Mouse (Mus musculus): ENCODE measurements at regions not wholly inside any gene's neighbourhood (a gene's known extent, or its start where the extent isn't known, plus 50 kb on each side); places are given as distances from the start of the nearest gene placed in this dataset.

DNA sequence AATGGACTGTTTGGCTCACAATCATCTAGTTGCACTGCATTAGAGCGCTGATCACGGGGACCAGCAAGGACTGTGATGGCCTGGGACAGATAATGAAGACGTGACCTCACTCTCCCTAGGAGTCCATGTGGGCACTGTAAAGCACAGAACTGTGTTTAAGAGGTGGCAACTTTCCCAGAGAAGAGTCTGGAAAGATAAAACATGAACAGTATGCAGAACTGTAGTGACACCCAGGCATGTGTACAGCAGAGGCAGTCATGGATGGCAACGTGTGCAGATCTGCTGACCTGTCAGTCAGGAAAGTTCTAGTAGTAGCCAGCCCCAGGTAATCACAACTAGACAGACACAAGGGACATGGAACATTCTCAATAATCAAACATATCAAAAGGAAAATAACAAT lies 63.8 kb upstream of the Peli1 start:
- Histone ChIP-seq H3K27ac (replicated peaks; ENCODE audit: low read depth, low read length) (no peak overlapping the region), H3K9ac (ENCODE audit: low read depth, low read length, severe bottlenecking) (no peak overlapping the region), H3K4me3 (replicated peaks; ENCODE audit: low read length) (no peak overlapping the region), H3K4me2 (replicated peaks; ENCODE audit: low read depth, low read length, severe bottlenecking) (no peak overlapping the region), H3K9me3 (ENCODE audit: control insufficient read depth, low read length) (no peaks in the 10 kb centered on the region), H3K36me3 (ENCODE audit: control insufficient read depth, insufficient read depth, low read length) (no peaks in the 10 kb centered on the region), H3K27me3 (ENCODE audit: control insufficient read depth, insufficient read depth, low read length) (no peaks in the 10 kb centered on the region), H3K4me1 (ENCODE audit: control insufficient read depth, insufficient read depth, low read length) (no peaks in the 10 kb centered on the region)
- ATAC-seq (ENCODE audit: low FRiP score, low read depth) (no peak), DNase-seq (ENCODE audit: low spot score) (no peak)
- WGBS = 87% methylated on average over 4 of the region's 4 CpGs
- no peak for TF ChIP-seq POLR2A (IDR thresholded peaks at IDR 0.05; ENCODE audit: borderline replicate concordance, extremely low read depth, insufficient read depth, insufficient read length)

- Histone ChIP-seq H3K36me3 (ENCODE audit: control insufficient read depth, insufficient read depth, low read length) (no peaks in the 10 kb centered on the region), H3K27ac (replicated peaks; ENCODE audit: low read depth, low read length) (no peak overlapping the region), H3K4me3 (replicated peaks; ENCODE audit: low read length) (no peak overlapping the region), H3K4me1 (ENCODE audit: control insufficient read depth, insufficient read depth, low read length) (peaks cover 6% of the 10 kb centered on the region), H3K4me2 (replicated peaks; ENCODE audit: low read depth, low read length, severe bottlenecking) (no peak overlapping the region), H3K9me3 (ENCODE audit: control insufficient read depth, low read length) (no peaks in the 10 kb centered on the region), H3K9ac (ENCODE audit: low read depth, low read length, severe bottlenecking) (no peak overlapping the region), H3K27me3 (ENCODE audit: control insufficient read depth, insufficient read depth, low read length) (no peaks in the 10 kb centered on the region)
- WGBS = 91% methylated on average over 6 of the region's 6 CpGs
- no peak for DNase-seq (ENCODE audit: low spot score)
- ATAC-seq (ENCODE audit: low FRiP score, low read depth) = no peak
- no peak for TF ChIP-seq POLR2A (IDR thresholded peaks at IDR 0.05; ENCODE audit: borderline replicate concordance, extremely low read depth, insufficient read depth, insufficient read length)
These were observed 60.7 kb upstream of the Peli1 start for GRCm38 (mm10) chr11:21030362-21030761.

DNA sequence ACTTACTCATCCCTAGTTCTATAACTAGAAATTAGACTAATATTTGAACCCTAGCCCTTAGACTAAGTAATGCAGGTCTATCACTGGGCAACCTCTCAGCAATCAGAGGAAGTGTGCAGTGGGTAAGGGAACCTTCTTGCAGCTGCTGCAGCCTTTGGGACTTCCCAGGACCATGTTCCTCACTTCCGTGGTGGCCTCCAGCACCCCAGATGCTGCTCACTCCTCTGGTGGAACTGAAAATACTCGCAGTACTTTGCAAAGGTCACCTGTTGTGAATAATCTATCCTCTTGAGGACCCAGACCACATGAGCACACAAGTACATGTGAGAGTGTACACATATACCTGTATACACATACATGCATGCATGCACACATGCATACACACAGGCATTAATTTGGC lies 59.3 kb upstream of the Peli1 start:
- Histone ChIP-seq H3K4me3 (replicated peaks; ENCODE audit: low read length) (no peak overlapping the region), H3K27me3 (ENCODE audit: control insufficient read depth, insufficient read depth, low read length) (no peaks in the 10 kb centered on the region), H3K4me1 (ENCODE audit: control insufficient read depth, insufficient read depth, low read length) (peaks cover 6% of the 10 kb centered on the region), H3K4me2 (replicated peaks; ENCODE audit: low read depth, low read length, severe bottlenecking) (no peak overlapping the region), H3K36me3 (ENCODE audit: control insufficient read depth, insufficient read depth, low read length) (no peaks in the 10 kb centered on the region), H3K9me3 (ENCODE audit: control insufficient read depth, low read length) (no peaks in the 10 kb centered on the region), H3K27ac (replicated peaks; ENCODE audit: low read depth, low read length) (no peak overlapping the region), H3K9ac (ENCODE audit: low read depth, low read length, severe bottlenecking) (no peak overlapping the region)
- ATAC-seq (ENCODE audit: low FRiP score, low read depth) (no peak), DNase-seq (ENCODE audit: low spot score) (no peak)
- 91% methylated on average over 2 of the region's 2 CpGs for WGBS
- TF ChIP-seq POLR2A (IDR thresholded peaks at IDR 0.05; ENCODE audit: borderline replicate concordance, extremely low read depth, insufficient read depth, insufficient read length) = no peak

DNA sequence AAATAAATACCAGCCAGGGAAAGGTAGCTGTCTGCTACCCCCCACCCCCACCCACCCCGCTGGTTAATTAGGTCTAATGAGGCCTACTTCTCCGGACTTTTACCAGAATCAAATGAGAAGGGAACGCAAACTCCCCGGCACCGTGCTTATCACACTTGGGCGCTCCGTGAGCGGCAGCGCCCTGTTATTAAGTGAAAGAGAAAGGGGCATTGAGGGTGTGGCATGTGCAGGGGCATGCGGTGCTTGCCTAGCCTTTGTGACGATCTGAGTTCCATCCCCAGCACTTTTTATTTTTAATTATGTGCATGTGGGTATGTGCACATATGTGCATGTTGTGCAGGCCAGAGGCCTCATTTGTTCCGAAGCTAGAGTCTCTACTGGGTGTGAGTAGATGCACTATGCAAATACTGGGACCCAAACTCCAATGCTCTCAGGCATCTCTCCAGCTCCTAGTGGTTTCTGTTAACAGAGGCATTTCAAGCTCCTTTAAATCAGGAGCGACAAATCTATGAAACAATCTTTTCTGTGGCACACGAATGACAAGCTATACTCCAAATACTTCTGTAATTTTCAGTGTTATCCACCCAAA lies 57.8 kb upstream of the Peli1 start:
- Histone ChIP-seq H3K4me3 (replicated peaks; ENCODE audit: low read length) (no peak overlapping the region), H3K27ac (replicated peaks; ENCODE audit: low read depth, low read length) (no peak overlapping the region), H3K36me3 (ENCODE audit: control insufficient read depth, insufficient read depth, low read length) (no peaks in the 10 kb centered on the region), H3K4me2 (replicated peaks; ENCODE audit: low read depth, low read length, severe bottlenecking) (no peak overlapping the region), H3K27me3 (ENCODE audit: control insufficient read depth, insufficient read depth, low read length) (no peaks in the 10 kb centered on the region), H3K9me3 (ENCODE audit: control insufficient read depth, low read length) (no peaks in the 10 kb centered on the region), H3K4me1 (ENCODE audit: control insufficient read depth, insufficient read depth, low read length) (peaks cover 6% of the 10 kb centered on the region), H3K9ac (ENCODE audit: low read depth, low read length, severe bottlenecking) (no peak overlapping the region)
- TF ChIP-seq POLR2A (IDR thresholded peaks at IDR 0.05; ENCODE audit: borderline replicate concordance, extremely low read depth, insufficient read depth, insufficient read length) = no peak
- whole genome bisulfite sequencing = 49% methylated on average over 14 of the region's 14 CpGs
- no peak for DNase-seq (ENCODE audit: low spot score)
- no peak for ATAC-seq (ENCODE audit: low FRiP score, low read depth)

GRCm38 (mm10) chr11:21033823-21034401 lies 57.2 kb upstream of the Peli1 start:
- Histone ChIP-seq H3K4me2 (replicated peaks; ENCODE audit: low read depth, low read length, severe bottlenecking) (peak overlapping the region; percentile 8; the same call in 1 of the 2 replicates), H3K4me1 (ENCODE audit: control insufficient read depth, insufficient read depth, low read length) (peaks cover 6% of the 10 kb centered on the region), H3K27ac (replicated peaks; ENCODE audit: low read depth, low read length) (no peak overlapping the region), H3K9me3 (ENCODE audit: control insufficient read depth, low read length) (no peaks in the 10 kb centered on the region), H3K9ac (ENCODE audit: low read depth, low read length, severe bottlenecking) (0 out of 2 replicates have a peak overlapping the region, but pooled peaks have one; percentile 25), H3K27me3 (ENCODE audit: control insufficient read depth, insufficient read depth, low read length) (no peaks in the 10 kb centered on the region), H3K4me3 (replicated peaks; ENCODE audit: low read length) (no peak overlapping the region), H3K36me3 (ENCODE audit: control insufficient read depth, insufficient read depth, low read length) (no peaks in the 10 kb centered on the region)
- TF ChIP-seq POLR2A (IDR thresholded peaks at IDR 0.05; ENCODE audit: borderline replicate concordance, extremely low read depth, insufficient read depth, insufficient read length) = no peak
- no peak; the same call in 1 of the 2 replicates for ATAC-seq (ENCODE audit: low FRiP score, low read depth)
- DNase-seq (ENCODE audit: low spot score) = peak; percentile 17
- WGBS = 29% methylated on average over 11 of the region's 11 CpGs

Data from limb, embryonic 14.5 days (tissue).